13 mouse cellular contexts compared by ENCODE assay signal in the genomic region with DNA sequence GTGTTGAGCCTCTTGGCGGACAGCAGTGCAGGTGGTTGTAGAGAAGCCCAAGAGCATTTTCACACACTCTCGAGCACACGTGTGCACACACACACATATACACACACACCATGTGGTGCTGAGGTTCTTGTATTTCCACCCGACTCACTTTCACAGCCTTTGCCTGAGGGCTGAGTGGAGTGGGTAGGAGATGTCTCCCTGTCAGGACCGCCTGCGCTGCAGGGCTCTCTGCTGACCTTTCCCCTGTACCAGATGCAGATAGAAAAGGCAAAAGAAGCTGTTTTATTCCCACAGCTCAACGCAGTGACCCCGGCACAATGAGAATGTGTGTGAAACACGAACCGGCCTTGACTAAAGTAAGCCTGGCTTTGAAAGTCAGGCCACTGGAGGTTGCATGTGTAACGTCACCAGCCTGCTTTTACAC.
DNase-seq lines count a peak whose midpoint lies in the region; ATAC-seq and TF ChIP-seq lines count a peak whose summit lies in the region.
"Had no signal": no experiment of that assay in that cellular context is flagged by ENCODE, and none has a peak within 500 bp of the region (broad histone marks: within the 10 kb centered on the region; RNA-seq: fewer than 3 reads in every experiment).

No protein-coding gene starts in this region.

- 0 out of 2 replicates have a peak, but pooled peaks cover 3% of the 10 kb centered on the region for H3K36me3 ChIP-seq in forebrain, embryonic 12.5 days (replicated peaks)
- no peaks in the 10 kb centered on the region for H3K36me3 ChIP-seq in hindbrain, postnatal 0 days (ENCODE audit: insufficient read depth, low read length)
- no peaks in the 10 kb centered on the region for H3K36me3 ChIP-seq in neural tube, embryonic 12.5 days
- H3K36me3 ChIP-seq in intestine, embryonic 15.5 days: no peaks in the 10 kb centered on the region
- H3K36me3 ChIP-seq: heart, embryonic 12.5 days had no signal

- H3K9me3 ChIP-seq in forebrain, embryonic 12.5 days: no peaks in the 10 kb centered on the region
- no peaks in the 10 kb centered on the region for H3K9me3 ChIP-seq in hindbrain, postnatal 0 days (ENCODE audit: low read length)
- H3K9me3 ChIP-seq in neural tube, embryonic 12.5 days: no peaks in the 10 kb centered on the region
- H3K9me3 ChIP-seq in intestine, embryonic 15.5 days: no peaks in the 10 kb centered on the region
- H3K9me3 ChIP-seq: heart, embryonic 12.5 days; liver, embryonic 13.5 days had no signal

- no peak overlapping the region for H3K9ac ChIP-seq in forebrain, embryonic 12.5 days
- H3K9ac ChIP-seq in hindbrain, postnatal 0 days (replicated peaks; ENCODE audit: low read length): no peak overlapping the region
- no peak overlapping the region for H3K9ac ChIP-seq in neural tube, embryonic 12.5 days
- no peak overlapping the region for H3K9ac ChIP-seq in intestine, embryonic 15.5 days
- H3K9ac ChIP-seq: heart, embryonic 12.5 days; liver, embryonic 13.5 days had no signal

- peak; percentile 28 for ATAC-seq in forebrain, embryonic 12.5 days (ENCODE audit: low FRiP score)
- 0 out of 2 replicates have a peak, but pooled peaks have one; percentile 40 for ATAC-seq in hindbrain, postnatal 0 days
- 0 out of 2 replicates have a peak, but pooled peaks have one; percentile 26 for ATAC-seq in neural tube, embryonic 12.5 days (ENCODE audit: low FRiP score, low read depth)
- no peak for ATAC-seq in intestine, embryonic 15.5 days

- peak overlapping the region; percentile 26; the same call in 1 of the 2 replicates for H3K4me2 ChIP-seq in forebrain, embryonic 12.5 days
- H3K4me2 ChIP-seq in hindbrain, postnatal 0 days (ENCODE audit: low read depth, low read length): no peak overlapping the region
- H3K4me2 ChIP-seq in neural tube, embryonic 12.5 days (replicated peaks): 0 out of 2 replicates have a peak overlapping the region, but pooled peaks have one; percentile 8
- H3K4me2 ChIP-seq in intestine, embryonic 15.5 days (replicated peaks): no peak overlapping the region
- H3K4me2 ChIP-seq: heart, embryonic 12.5 days; liver, embryonic 13.5 days had no signal

- WGBS in forebrain, embryonic 12.5 days: 35% methylated on average over 11 of the region's 11 CpGs
- WGBS in hindbrain, postnatal 0 days: 34% methylated on average over 11 of the region's 11 CpGs
- WGBS in neural tube, embryonic 12.5 days: 35% methylated on average over 11 of the region's 11 CpGs
- WGBS in intestine, embryonic 15.5 days: 65% methylated on average over 11 of the region's 11 CpGs

- H3K27me3 ChIP-seq in forebrain, embryonic 12.5 days: peaks cover 15% of the 10 kb centered on the region; the same call in 1 of the 2 replicates
- 0 out of 2 replicates have a peak, but pooled peaks cover 5% of the 10 kb centered on the region for H3K27me3 ChIP-seq in hindbrain, postnatal 0 days (ENCODE audit: insufficient read depth, low read length)
- peaks cover 9% of the 10 kb centered on the region; the same call in 1 of the 2 replicates for H3K27me3 ChIP-seq in neural tube, embryonic 12.5 days (replicated peaks)
- no peaks in the 10 kb centered on the region for H3K27me3 ChIP-seq in intestine, embryonic 15.5 days (replicated peaks)
- H3K27me3 ChIP-seq: heart, embryonic 12.5 days; liver, embryonic 13.5 days had no signal

- peaks cover 44% of the 10 kb centered on the region for H3K4me1 ChIP-seq in forebrain, embryonic 12.5 days
- H3K4me1 ChIP-seq in hindbrain, postnatal 0 days (ENCODE audit: insufficient read depth, low read length): 0 out of 2 replicates have a peak, but pooled peaks cover 16% of the 10 kb centered on the region
- peaks cover 37% of the 10 kb centered on the region for H3K4me1 ChIP-seq in neural tube, embryonic 12.5 days
- H3K4me1 ChIP-seq in intestine, embryonic 15.5 days (replicated peaks): no peaks in the 10 kb centered on the region; the same call in 1 of the 2 replicates
- H3K4me1 ChIP-seq: liver, embryonic 13.5 days had no signal

- intact Hi-C loops in heart, postnatal 10 days (cut with DNase I): no loop called here
- intact Hi-C loops in gastrocnemius, postnatal 14 days (cut with DNase I; ENCODE audit: low total_unique reads): no loop called here

- no peak for DNase-seq in layer of hippocampus, adult 2 months (ENCODE audit: low spot score in 2 of 2)
- DNase-seq in layer of hippocampus, adult 8-10 months (ENCODE audit: low spot score in 2 of 2): no peak
- no peak for DNase-seq in hindbrain, postnatal 0 days (ENCODE audit: low spot score)
- no peak for DNase-seq in heart, postnatal 10 days
- DNase-seq in gastrocnemius, postnatal 14 days: no peak
- DNase-seq: adrenal gland, postnatal 10 days; gastrocnemius, postnatal 10 days; liver, embryonic 13.5 days had no signal

- TF ChIP-seq CTCF in layer of hippocampus, adult 2 months (conservative IDR thresholded peaks at IDR 0.05): no peak
- no peak for TF ChIP-seq CTCF in hindbrain, postnatal 0 days (IDR thresholded peaks at IDR 0.05; ENCODE audit: low read depth)

- peak overlapping the region; percentile 83 for H3K27ac ChIP-seq in layer of hippocampus, adult 2 months
- H3K27ac ChIP-seq in forebrain, embryonic 12.5 days: peak overlapping the region; percentile 81
- no peak overlapping the region for H3K27ac ChIP-seq in hindbrain, postnatal 0 days
- H3K27ac ChIP-seq in neural tube, embryonic 12.5 days: no peak overlapping the region
- no peak overlapping the region for H3K27ac ChIP-seq in intestine, embryonic 15.5 days
- H3K27ac ChIP-seq: left cerebral cortex, adult 2 months; liver, embryonic 13.5 days had no signal

- H3K4me3 ChIP-seq in layer of hippocampus, adult 2 months: no peak overlapping the region
- no peak overlapping the region for H3K4me3 ChIP-seq in forebrain, embryonic 12.5 days (replicated peaks)
- H3K4me3 ChIP-seq in hindbrain, postnatal 0 days (ENCODE audit: low read length): no peak overlapping the region
- H3K4me3 ChIP-seq in neural tube, embryonic 12.5 days: no peak overlapping the region
- no peak overlapping the region for H3K4me3 ChIP-seq in intestine, embryonic 15.5 days (replicated peaks)
- H3K4me3 ChIP-seq: heart, embryonic 12.5 days; left cerebral cortex, adult 2 months; liver, embryonic 13.5 days had no signal

Comparison
In these comparisons a context has a peak if more than half of its experiments do, and no peak if none do; other contexts are left out.
1. H3K27ac ChIP-seq: peak in layer of hippocampus, adult 2 months (single experiment) and forebrain, embryonic 12.5 days (single experiment); none in hindbrain, postnatal 0 days (single experiment), neural tube, embryonic 12.5 days (single experiment) and intestine, embryonic 15.5 days (single experiment).
2. H3K4me2 ChIP-seq: peak in forebrain, embryonic 12.5 days (single experiment) and neural tube, embryonic 12.5 days (single experiment); none in hindbrain, postnatal 0 days (single experiment) and intestine, embryonic 15.5 days (single experiment).